Comparison of ENCODE assay signal across 20 mouse cellular contexts in genomic region chr6:39113141-39113540, GRCm38 (mm10). TPM values are rescaled to one million over a fixed set of nuclear protein-coding genes. Genes with fewer than 3 reads are reported as not detected.
A peak's percentile ranks its signal among the peaks of the same experiment; 100 is the strongest.
DNase-seq lines count a peak whose midpoint lies in the region; ATAC-seq and TF ChIP-seq lines count a peak whose summit lies in the region.
"Had no signal": no experiment of that assay in that cellular context is flagged by ENCODE, and none has a peak within 500 bp of the region (broad histone marks: within the 10 kb centered on the region; RNA-seq: fewer than 3 reads in every experiment).

No protein-coding gene starts in this region.

- no peak for DNase-seq in cerebellum, postnatal 4 days (ENCODE audit: low spot score in 2 of 2)
- DNase-seq in cerebellum, adult 2 months, result peak; percentile 53 to 81
- peak; percentile 49 to 65 for DNase-seq in cerebellum, postnatal 10 days
- DNase-seq in urinary bladder, adult 2 months (ENCODE audit: low spot score), result no peak
- DNase-seq in yolk sac, embryonic 10.5 days (ENCODE audit: low spot score), result no peak
- DNase-seq: adrenal gland, adult 8-10 months; adrenal gland, postnatal 36 days; B cell, adult 2 months; gastrocnemius, postnatal 10 days; heart, adult 2 months had no signal

- TF ChIP-seq CTCF in cerebellum, adult 2 months (IDR thresholded peaks at IDR 0.05; ENCODE audit: borderline replicate concordance, insufficient read depth, low read depth, low read length), result no peak

- ATAC-seq in cerebellum, adult (ENCODE audit: insufficient number of reproducible peaks, low FRiP score, low TSS enrichment), result peak; percentile 87
- no peak for ATAC-seq in kidney, embryonic 14.5 days (ENCODE audit: low FRiP score, low TSS enrichment)
- ATAC-seq: CD4-positive, CD25-positive, alpha-beta regulatory T cell, adult 4 months; forebrain, embryonic 16.5 days; intestine, embryonic 16.5 days had no signal

- no peak overlapping the region for H3K4me2 ChIP-seq in kidney, embryonic 14.5 days (replicated peaks; ENCODE audit: low read depth, low read length)
- H3K4me2 ChIP-seq: embryonic facial prominence, embryonic 13.5 days; forebrain, embryonic 12.5 days; heart, embryonic 12.5 days; hindbrain, embryonic 15.5 days had no signal

- no peaks in the 10 kb centered on the region for H3K9me3 ChIP-seq in kidney, embryonic 14.5 days (ENCODE audit: control insufficient read depth, low read length)
- H3K9me3 ChIP-seq: embryonic facial prominence, embryonic 13.5 days; forebrain, embryonic 12.5 days; heart, embryonic 12.5 days; hindbrain, embryonic 15.5 days had no signal

- peaks cover 7% of the 10 kb centered on the region; the same call in 1 of the 2 replicates for H3K4me1 ChIP-seq in cerebellum, adult 2 months (ENCODE audit: control insufficient read depth, insufficient read depth, low read length)
- no peaks in the 10 kb centered on the region for H3K4me1 ChIP-seq in kidney, embryonic 14.5 days (ENCODE audit: control insufficient read depth, insufficient read depth, low read length)

- no peak overlapping the region for H3K9ac ChIP-seq in kidney, embryonic 14.5 days (ENCODE audit: low read depth, low read length)
- H3K9ac ChIP-seq: embryonic facial prominence, embryonic 13.5 days; forebrain, embryonic 12.5 days; heart, embryonic 12.5 days; hindbrain, embryonic 15.5 days had no signal

- no peak for TF ChIP-seq POLR2A in cerebellum, adult 2 months (IDR thresholded peaks at IDR 0.05; ENCODE audit: borderline replicate concordance, insufficient read depth, low read length)

- no peak overlapping the region for H3K4me3 ChIP-seq in cerebellum, adult 2 months (replicated peaks; ENCODE audit: insufficient read depth, low read depth, low read length)
- H3K4me3 ChIP-seq in kidney, embryonic 14.5 days (ENCODE audit: low read length), result no peak overlapping the region
- H3K4me3 ChIP-seq: embryonic facial prominence, embryonic 13.5 days; forebrain, embryonic 12.5 days; heart, adult 2 months; heart, embryonic 12.5 days; hindbrain, embryonic 15.5 days had no signal

- H3K27me3 ChIP-seq in cerebellum, adult 2 months (ENCODE audit: control insufficient read depth, insufficient read depth, low read length), result no peaks in the 10 kb centered on the region
- peaks cover 11% of the 10 kb centered on the region for H3K27me3 ChIP-seq in kidney, embryonic 14.5 days (ENCODE audit: control insufficient read depth, insufficient read depth, low read length)
- H3K27me3 ChIP-seq: heart, embryonic 12.5 days had no signal

- H3K27ac ChIP-seq in cerebellum, adult 2 months (ENCODE audit: insufficient read depth, low read length), result no peak overlapping the region
- H3K27ac ChIP-seq in kidney, embryonic 14.5 days (ENCODE audit: low read depth, low read length), result no peak overlapping the region
- H3K27ac ChIP-seq: embryonic facial prominence, embryonic 13.5 days; forebrain, embryonic 12.5 days; heart, adult 2 months; hindbrain, embryonic 15.5 days had no signal

- H3K36me3 ChIP-seq in kidney, embryonic 14.5 days (ENCODE audit: control insufficient read depth, insufficient read depth, low read length), result no peaks in the 10 kb centered on the region
- H3K36me3 ChIP-seq: embryonic facial prominence, embryonic 13.5 days; forebrain, embryonic 12.5 days; G1E; hindbrain, embryonic 15.5 days had no signal

- WGBS in cerebellum, adult 2 months, result 79% methylated on average over 3 of the region's 3 CpGs
- 89% methylated on average over 3 of the region's 3 CpGs for WGBS in kidney, embryonic 14.5 days

RNA-seq across cellular contexts. Expression of gene Parp12, which starts 5.0 kb away (rescaled TPM):
- polyA plus RNA-seq in cerebellum, adult 2 months (2012; rRNA removed), result 19.7 and 20.5 TPM in 2 replicates
- polyA plus RNA-seq in urinary bladder, adult 2 months (2012; rRNA removed), result 41.8 and 43.4 TPM in 2 replicates
- 3.7 and 7.4 TPM in 2 replicates for polyA plus RNA-seq in kidney, embryonic 14.5 days (2014; fragmentation: Nextera tagmentation; extraction: Ambion mirVana)
- polyA plus RNA-seq: G1E had no signal

Comparison
In these comparisons a context has a peak if more than half of its experiments do, and no peak if none do; other contexts are left out.
1. DNase-seq: peak in cerebellum, adult 2 months (2 of 2) and cerebellum, postnatal 10 days (2 of 2); none in cerebellum, postnatal 4 days (0 of 2), urinary bladder, adult 2 months (single experiment) and yolk sac, embryonic 10.5 days (single experiment).